Mouse (Mus musculus) forebrain, postnatal 0 days (tissue): Measurements from ENCODE around the gene Syn3. TPM values are rescaled to one million over a fixed set of nuclear protein-coding genes. Genes with fewer than 3 reads are reported as not detected.

Source experiments
- ATAC-seq: fragments of 200-750 bp; cut with Nextera tagmentation; 2 replicates; pipeline ENCODE4 v1.8.0; 2017; ENCODE audit warnings: mild to moderate bottlenecking, moderate library complexity
- DNase-seq: peaks from one replicate; pipeline ENCODE4 v3.0.0-alpha.2; 2015
- H3K27ac ChIP-seq: fragments of 300-500 bp; sonication (generic); 2 replicates; pipeline ENCODE4 v1.5.1; 2014; ENCODE audit warnings: low read depth, mild to moderate bottlenecking, antibody characterized with exemption, low read length, moderate library complexity, mixed read lengths
- H3K27me3 ChIP-seq: fragments of 300-500 bp; sonication (generic); 2 replicates; pipeline ENCODE4 v1.6.1; 2014; ENCODE audit warnings: mild to moderate bottlenecking, low read length, mixed read lengths; ENCODE audit not compliant: insufficient read depth
- H3K36me3 ChIP-seq: fragments of 300-500 bp; sonication (generic); 2 replicates; pipeline ENCODE4 v1.6.1; 2014; ENCODE audit warnings: mild to moderate bottlenecking, moderate library complexity; ENCODE audit not compliant: insufficient read depth
- H3K4me1 ChIP-seq: fragments of 300-500 bp; sonication (generic); 2 replicates; pipeline ENCODE4 v1.6.1; 2014; ENCODE audit warnings: antibody characterized with exemption; ENCODE audit not compliant: insufficient read depth
- H3K4me2 ChIP-seq: fragments of 300-500 bp; sonication (generic); 2 replicates; pipeline ENCODE4 v1.6.1; 2014; ENCODE audit warnings: low read depth, mild to moderate bottlenecking, moderate library complexity
- H3K4me3 ChIP-seq: fragments of 300-500 bp; sonication (generic); 2 replicates; pipeline ENCODE4 v1.5.1; 2014; ENCODE audit warnings: low read depth, low read length, mixed read lengths
- H3K9ac ChIP-seq: fragments of 300-500 bp; sonication (generic); 2 replicates; pipeline ENCODE4 v1.6.1; 2014; ENCODE audit warnings: mild to moderate bottlenecking
- H3K9me3 ChIP-seq: fragments of 300-500 bp; sonication (generic); 2 replicates; pipeline ENCODE4 v1.6.1; 2016; ENCODE audit warnings: low read length
- CTCF ChIP-seq: sonication (generic); IDR thresholded peaks from 2 replicates; pipeline ENCODE4 v1.5.1; 2016; ENCODE audit warnings: antibody characterized with exemption, control low read depth, low read depth
- WGBS: fragments of 180-500 bp; shearing (Covaris S2); extraction: QIAGEN DNeasy Blood & Tissue Kit; methylation state at CpG from one replicate; pipeline ENCODE4 v1.1.7; 2014; 5-methylcytosine and 5-hydroxymethylcytosine counted together
- polyA plus RNA-seq: library from polyadenylated mRNA; unstranded; fragments of >200 nt; fragmentation: Nextera tagmentation; extraction: Ambion mirVana; gene quantifications from 2 replicates; pipeline ENCODE4 v1.2.1, GENCODE M21; 2015
- total RNA-seq: library from RNA; depleted of rRNA; stranded (reverse); fragments of >200 nt; gene quantifications from 2 replicates; pipeline ENCODE4 v1.2.3, GENCODE M21; 2014

Syn3 gene
- total and polyA plus RNA-seq, 2 experiments from 2014 or later, result 16.4 to 47.6 TPM

GRCm38 (mm10) chr10:86340991-86341527 lies 157.6 kb downstream of the Syn3 start:
- no peak overlapping the region for H3K4me3 ChIP-seq
- no peaks in the 10 kb centered on the region for H3K4me1 ChIP-seq
- H3K9me3 ChIP-seq, result no peaks in the 10 kb centered on the region
- 86% methylated on average over 3 of the region's 3 CpGs for WGBS
- 0 out of 2 replicates have a peak, but pooled peaks cover 6% of the 10 kb centered on the region for H3K36me3 ChIP-seq
- no peak for TF ChIP-seq CTCF
- no peak overlapping the region for H3K27ac ChIP-seq
- no peaks in the 10 kb centered on the region for H3K27me3 ChIP-seq
- H3K9ac ChIP-seq, result no peak overlapping the region
- no peak for DNase-seq
- no peak for ATAC-seq
- H3K4me2 ChIP-seq, result no peak overlapping the region

GRCm38 (mm10) chr10:86340421-86340820 lies 158.3 kb downstream of the Syn3 start:
- DNase-seq, result no peak
- Histone ChIP-seq H3K9ac (no peak overlapping the region), H3K36me3 (0 out of 2 replicates have a peak, but pooled peaks cover 6% of the 10 kb centered on the region), H3K4me2 (no peak overlapping the region), H3K4me1 (no peaks in the 10 kb centered on the region), H3K27ac (no peak overlapping the region), H3K4me3 (no peak overlapping the region), H3K27me3 (no peaks in the 10 kb centered on the region), H3K9me3 (no peaks in the 10 kb centered on the region)
- 71% methylated on average over 7 of the region's 7 CpGs for WGBS
- no peak for TF ChIP-seq CTCF
- no peak for ATAC-seq

GRCm38 (mm10) chr10:86339649-86340379 lies 158.9 kb downstream of the Syn3 start:
- Histone ChIP-seq H3K27ac (peak overlapping the region; percentile 29; the same call in 1 of the 2 replicates), H3K27me3 (no peaks in the 10 kb centered on the region), H3K4me1 (no peaks in the 10 kb centered on the region), H3K4me2 (no peak overlapping the region), H3K4me3 (no peak overlapping the region), H3K9me3 (no peaks in the 10 kb centered on the region), H3K36me3 (0 out of 2 replicates have a peak, but pooled peaks cover 6% of the 10 kb centered on the region), H3K9ac (no peak overlapping the region)
- ATAC-seq (peak; percentile 49), DNase-seq (peak; percentile 65)
- 60% methylated on average over 2 of the region's 2 CpGs for WGBS
- TF ChIP-seq CTCF, result no peak

GRCm38 (mm10) chr10:86339121-86339520 lies 159.6 kb downstream of the Syn3 start:
- Histone ChIP-seq H3K4me1 (no peaks in the 10 kb centered on the region), H3K27me3 (no peaks in the 10 kb centered on the region), H3K4me3 (no peak overlapping the region), H3K36me3 (0 out of 2 replicates have a peak, but pooled peaks cover under 1% of the 10 kb centered on the region), H3K27ac (no peak overlapping the region; the same call in 1 of the 2 replicates), H3K4me2 (no peak overlapping the region), H3K9ac (no peak overlapping the region), H3K9me3 (no peaks in the 10 kb centered on the region)
- TF ChIP-seq CTCF, result no peak
- DNase-seq (no peak), ATAC-seq (no peak)
- 85% methylated on average over 4 of the region's 4 CpGs for WGBS

- H3K4me2 ChIP-seq, result no peak overlapping the region
- no peaks in the 10 kb centered on the region for H3K36me3 ChIP-seq
- no peaks in the 10 kb centered on the region for H3K4me1 ChIP-seq
- ATAC-seq (no peak), DNase-seq (no peak)
- no peak for TF ChIP-seq CTCF
- no peaks in the 10 kb centered on the region for H3K27me3 ChIP-seq
- no peak overlapping the region for H3K4me3 ChIP-seq
- no peak overlapping the region for H3K9ac ChIP-seq
- H3K27ac ChIP-seq, result no peak overlapping the region
- no peaks in the 10 kb centered on the region for H3K9me3 ChIP-seq
- WGBS, result 37% methylated on average over 4 of the region's 4 CpGs
These were observed 160.5 kb downstream of the Syn3 start for GRCm38 (mm10) chr10:86338121-86338715.

GRCm38 (mm10) chr10:86337239-86337638 lies 161.5 kb downstream of the Syn3 start:
- H3K27ac ChIP-seq, result no peak overlapping the region
- no peak for ATAC-seq
- no peaks in the 10 kb centered on the region for H3K4me1 ChIP-seq
- no peak overlapping the region for H3K9ac ChIP-seq
- 37% methylated on average over 3 of the region's 3 CpGs for WGBS
- DNase-seq, result no peak
- H3K27me3 ChIP-seq, result no peaks in the 10 kb centered on the region
- no peak overlapping the region for H3K4me2 ChIP-seq
- H3K4me3 ChIP-seq, result no peak overlapping the region
- no peaks in the 10 kb centered on the region for H3K9me3 ChIP-seq
- TF ChIP-seq CTCF, result no peak
- no peaks in the 10 kb centered on the region for H3K36me3 ChIP-seq

GRCm38 (mm10) chr10:86336506-86336905 lies 162.2 kb downstream of the Syn3 start:
- Histone ChIP-seq H3K4me2 (no peak overlapping the region), H3K36me3 (no peaks in the 10 kb centered on the region), H3K9me3 (no peaks in the 10 kb centered on the region), H3K9ac (no peak overlapping the region), H3K27ac (no peak overlapping the region), H3K4me1 (peaks cover 5% of the 10 kb centered on the region; the same call in 1 of the 2 replicates), H3K27me3 (no peaks in the 10 kb centered on the region), H3K4me3 (no peak overlapping the region)
- TF ChIP-seq CTCF, result no peak
- 23% methylated on average over 1 of the region's 1 CpGs for WGBS
- ATAC-seq (no peak), DNase-seq (no peak)
